Mouse (Mus musculus) ES-E14 (cell line): ENCODE results near the gene Tmem50a.

Experiments used
- CHD2 ChIP-seq: IDR thresholded peaks from 2 replicates; pipeline ENCODE4 v1.6.1; 2014; ENCODE audit warnings: mild to moderate bottlenecking, low read depth, low read length, inconsistent platforms
- MAFK ChIP-seq: IDR thresholded peaks from 2 replicates; pipeline ENCODE4 v1.6.1; 2014; ENCODE audit warnings: mild to moderate bottlenecking, low read depth, low read length, inconsistent platforms; ENCODE audit not compliant: insufficient read depth
- ZC3H11A ChIP-seq: IDR thresholded peaks from 2 replicates; pipeline ENCODE4 v1.6.1; 2012; ENCODE audit warnings: low read depth, mild to moderate bottlenecking, inconsistent platforms, low read length, borderline replicate concordance
- ZNF384 ChIP-seq: IDR thresholded peaks from 2 replicates; pipeline ENCODE4 v1.6.1; 2012; ENCODE audit warnings: low read depth, low read length, inconsistent platforms

DNA sequence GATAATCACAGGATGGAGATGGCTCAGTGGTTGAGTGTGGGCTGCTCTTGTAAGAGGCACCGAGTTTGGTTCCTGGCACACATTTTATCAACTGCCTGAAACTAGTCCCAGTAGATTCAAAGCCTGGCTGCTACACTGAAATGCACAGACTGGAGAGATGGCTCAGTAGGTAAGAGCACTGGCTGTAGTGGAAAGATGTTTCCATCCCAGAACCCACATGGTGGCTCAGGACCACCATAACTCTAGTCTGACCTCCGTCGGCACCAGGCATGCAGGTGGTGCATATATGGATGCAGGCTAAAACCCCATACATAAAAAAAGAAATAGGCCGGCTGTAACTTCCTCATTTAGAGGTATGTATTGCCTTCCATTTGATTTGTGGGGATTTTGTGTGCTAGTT is 14.7 kb upstream of the Tmem50a start:
- no peak for TF ChIP-seq ZC3H11A
- TF ChIP-seq MAFK: no peak
- no peak for TF ChIP-seq CHD2
- no peak for TF ChIP-seq ZNF384
